Mouse (Mus musculus) liver, adult (tissue): ENCODE measurements at regions not wholly inside any gene's neighbourhood (a gene's known extent, or its start where the extent isn't known, plus 50 kb on each side); places are given as distances from the start of the nearest gene placed in this dataset.

Experiments
- GATA4 ChIP-seq: IDR thresholded peaks from 2 replicates; pipeline ENCODE4 v1.6.1; 2014; ENCODE audit warnings: mild to moderate bottlenecking, low read length; ENCODE audit not compliant: insufficient replicate concordance

DNA sequence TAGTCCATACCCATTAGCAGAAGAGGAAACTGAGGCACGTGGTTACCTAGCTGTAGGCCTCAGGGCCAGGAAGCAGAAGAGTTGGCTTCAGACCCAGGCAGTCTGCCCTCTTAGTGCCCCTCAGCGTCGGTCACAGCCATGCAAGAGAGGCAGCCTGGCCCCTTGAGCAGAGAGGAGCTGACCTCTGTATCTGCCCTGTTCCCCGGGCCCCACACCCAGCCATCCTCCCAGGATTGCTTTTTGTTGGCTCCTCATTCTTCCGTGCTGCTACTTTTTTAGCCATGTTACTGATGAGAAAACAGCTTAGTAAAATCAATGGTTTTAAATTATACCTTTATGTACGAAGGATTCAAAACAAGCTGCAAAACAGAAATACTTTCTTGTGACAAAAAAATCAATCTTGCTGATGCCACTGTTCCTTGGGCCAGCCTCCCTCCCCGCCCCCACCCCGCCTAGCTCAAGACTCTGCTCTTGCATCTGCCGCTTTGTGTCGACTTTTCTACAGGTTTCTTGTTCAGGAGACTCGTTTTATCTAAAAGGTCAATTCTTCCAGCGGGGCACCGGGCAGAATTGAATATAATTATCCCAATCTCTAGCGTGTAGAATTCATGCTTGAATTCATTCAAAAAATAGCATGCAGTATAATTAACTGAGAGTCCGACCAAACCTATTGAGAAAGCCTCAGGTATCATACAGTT, 70.8 kb downstream of the Sall1 start:
- no peak for TF ChIP-seq GATA4

- no peak for TF ChIP-seq GATA4
Measured at GRCm38 (mm10) chr8:88958843-88959242, 85.1 kb downstream of the Sall1 start.

DNA sequence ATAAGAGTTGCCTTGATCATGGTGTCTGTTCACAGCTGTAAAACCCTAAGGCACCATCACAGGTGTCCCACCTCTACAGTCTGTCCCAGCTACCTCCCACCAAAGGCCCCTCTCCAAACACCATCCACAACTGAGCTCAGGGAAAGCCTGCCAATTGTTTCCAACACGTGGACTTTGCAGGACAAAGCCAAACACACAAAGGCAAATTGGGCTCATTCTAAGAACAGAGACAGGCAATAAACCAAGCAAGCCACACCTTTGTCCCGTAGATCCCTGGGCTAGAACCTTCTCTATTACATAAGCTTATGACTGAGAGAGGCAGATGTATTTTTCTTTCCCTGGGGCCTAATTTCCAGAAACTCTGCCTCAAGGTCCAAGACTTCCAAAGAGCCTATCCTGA, 90.8 kb downstream of the Sall1 start:
- no peak for TF ChIP-seq GATA4

GRCm38 (mm10) chr8:88951829-88952155, 92.2 kb downstream of the Sall1 start:
- TF ChIP-seq GATA4: no peak

- no peak for TF ChIP-seq GATA4
Measured at GRCm38 (mm10) chr8:88951145-88951828, 92.7 kb downstream of the Sall1 start.

GRCm38 (mm10) chr8:88949975-88950374, 94.0 kb downstream of the Sall1 start:
- TF ChIP-seq GATA4: no peak

- no peak for TF ChIP-seq GATA4
Measured at GRCm38 (mm10) chr8:88948981-88949380, 95.0 kb downstream of the Sall1 start.

DNA sequence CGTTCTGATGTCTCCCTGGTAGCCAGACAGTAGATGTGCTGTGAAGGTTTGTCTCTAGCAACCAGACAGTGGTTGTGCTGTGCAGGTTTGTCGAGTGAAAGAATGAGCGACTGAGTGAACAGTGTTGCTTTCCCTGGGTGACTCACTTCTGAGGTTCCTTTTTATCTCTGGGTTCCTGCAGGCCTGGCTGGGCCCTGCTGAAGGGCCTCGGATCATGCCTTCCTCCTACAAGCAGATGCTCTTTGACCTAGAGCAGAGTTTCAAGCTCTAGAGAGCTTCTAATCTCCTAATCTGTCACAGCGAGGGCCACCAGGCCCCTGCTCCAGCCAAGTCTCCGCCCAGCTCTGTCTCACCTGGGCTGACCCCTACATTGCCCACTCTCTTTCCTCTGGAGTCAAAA, 95.6 kb downstream of the Sall1 start:
- no peak for TF ChIP-seq GATA4

GRCm38 (mm10) chr8:88947384-88947783, 96.6 kb downstream of the Sall1 start:
- TF ChIP-seq GATA4: no peak

DNA sequence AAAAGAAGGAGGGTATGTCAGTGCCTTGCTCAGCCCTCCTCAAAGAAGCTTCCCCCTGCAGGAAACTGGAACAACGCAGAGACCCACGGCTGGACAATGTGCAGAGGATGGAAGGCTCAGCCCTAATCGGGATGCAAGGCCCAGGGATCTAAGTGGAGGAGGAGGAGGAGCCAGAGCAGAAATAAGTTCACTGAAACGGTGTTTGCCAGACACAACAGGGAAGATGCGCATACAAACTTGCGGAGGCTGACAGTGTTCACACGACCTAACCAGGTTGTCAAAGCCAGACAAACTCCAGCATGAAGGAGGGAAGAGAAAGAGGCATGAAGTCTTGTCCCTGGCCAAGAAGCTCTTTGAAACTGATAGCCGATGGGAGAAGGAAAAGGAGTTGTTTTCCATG, 98.3 kb downstream of the Sall1 start:
- no peak for TF ChIP-seq GATA4

DNA sequence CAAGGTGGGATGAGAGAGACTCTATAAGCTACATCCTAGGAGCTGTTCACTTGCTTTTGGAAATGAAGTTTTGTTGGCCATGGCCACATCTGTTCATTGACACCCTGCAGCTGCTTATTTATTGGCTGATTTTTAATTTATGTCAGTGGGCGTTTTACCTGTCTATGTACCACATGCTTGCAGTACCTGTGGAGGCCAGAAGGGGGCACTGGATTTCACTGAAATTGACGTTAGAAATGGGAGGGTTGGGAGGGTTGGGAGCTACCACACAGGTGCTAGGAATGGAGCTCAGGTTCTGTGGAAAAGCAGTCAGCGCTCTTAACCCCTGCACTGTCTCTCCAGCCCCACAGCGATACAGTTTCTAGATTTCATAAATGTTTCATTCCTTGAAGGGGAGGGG, 99.9 kb downstream of the Sall1 start:
- no peak for TF ChIP-seq GATA4

- TF ChIP-seq GATA4: no peak
Measured at GRCm38 (mm10) chr8:88939071-88939746, 104.8 kb downstream of the Sall1 start.

- TF ChIP-seq GATA4: no peak
Measured at GRCm38 (mm10) chr8:88934708-88935107, 109.3 kb downstream of the Sall1 start.

DNA sequence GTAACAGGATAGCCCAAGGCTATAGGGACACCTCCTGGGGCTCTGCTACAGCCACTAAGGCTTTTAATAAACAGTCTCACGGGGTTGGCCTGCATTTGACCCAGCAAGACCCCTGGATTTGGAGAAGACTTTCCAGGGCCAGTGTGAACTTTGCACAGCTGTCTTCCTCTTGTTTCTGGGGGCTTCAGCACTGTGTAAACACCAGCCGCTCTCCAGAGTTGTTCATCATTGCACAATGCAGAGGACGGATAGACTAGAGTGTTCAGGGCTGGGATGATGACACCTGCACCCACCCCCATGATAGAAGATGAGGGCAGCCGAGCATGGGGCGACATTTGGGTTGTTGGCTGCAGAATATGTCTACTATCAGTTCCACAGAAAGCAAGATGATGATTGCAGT, 112.9 kb downstream of the Sall1 start:
- no peak for TF ChIP-seq GATA4

GRCm38 (mm10) chr8:88930370-88930769, 113.6 kb downstream of the Sall1 start:
- TF ChIP-seq GATA4: no peak

DNA sequence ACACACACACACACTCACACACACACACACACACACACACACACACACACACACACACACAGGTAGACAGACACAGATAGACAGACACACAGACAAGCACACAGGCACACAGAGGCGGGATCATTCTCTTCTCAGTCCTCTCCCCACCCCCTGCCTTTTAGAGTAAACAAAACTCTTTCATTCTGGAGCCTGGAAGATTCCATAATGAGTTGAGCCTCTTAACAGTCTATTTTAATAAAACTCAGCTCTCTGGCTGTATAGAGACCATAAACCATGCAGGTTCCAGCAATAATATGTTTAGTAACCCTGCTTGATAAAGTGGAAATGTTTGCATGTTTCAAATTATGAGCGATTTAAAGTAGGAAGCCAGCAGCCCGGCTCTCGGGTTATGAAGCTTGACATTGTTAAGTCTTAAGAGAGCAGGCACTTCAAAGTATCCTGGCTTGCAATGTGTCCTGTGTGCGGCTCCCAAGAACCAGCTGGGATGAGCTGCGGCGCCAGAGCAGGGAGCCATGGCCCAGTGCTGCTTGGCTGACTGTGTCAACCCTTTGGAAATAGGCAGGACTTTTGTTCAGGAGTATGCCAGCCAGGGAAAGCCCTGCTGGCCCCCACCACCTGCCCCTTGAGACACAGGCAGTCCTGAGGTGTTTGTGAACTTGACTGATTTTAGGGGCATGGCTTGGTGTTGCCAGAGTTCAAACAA, 115.1 kb downstream of the Sall1 start:
- TF ChIP-seq GATA4: no peak
